In genomic region chr19:44247281-44248080, GRCm38 (mm10) we compare ENCODE assay signal across 8 mouse cellular contexts. TPM values are rescaled to one million over a fixed set of nuclear protein-coding genes. Genes with fewer than 3 reads are reported as not detected.
A peak's percentile ranks its signal among the peaks of the same experiment; 100 is the strongest.
DNase-seq lines count a peak whose midpoint lies in the region; ATAC-seq and TF ChIP-seq lines count a peak whose summit lies in the region.

No protein-coding gene starts in this region.

- intact Hi-C loops in gastrocnemius, adult 2 months (cut with DNase I) = no loop called here
- intact Hi-C loops in gastrocnemius, postnatal 14 days (cut with DNase I; ENCODE audit: low total_unique reads) = loop anchor here (2.0 kb wide), 1 partner anchor 47 kb away; no protein-coding TSS in a partner anchor

- ATAC-seq in heart, embryonic 16.5 days (replicated peaks; ENCODE audit: extremely low read depth, insufficient read depth, low FRiP score) = no peak; the same call in 1 of the 2 replicates
- peak; percentile 40 for ATAC-seq in liver, embryonic 11.5 days (replicated peaks; ENCODE audit: low FRiP score)
- ATAC-seq in neural tube, embryonic 13.5 days (ENCODE audit: low read depth) = peak; percentile 58

- peak overlapping the region; percentile 83 for H3K27ac ChIP-seq in gastrocnemius, adult 2 months
- peak overlapping the region; percentile 38 for H3K27ac ChIP-seq in ES-Bruce4 (ENCODE audit: insufficient read depth, low read length)
- peak overlapping the region; percentile 93 for H3K27ac ChIP-seq in heart, embryonic 16.5 days (ENCODE audit: low read length)
- peak overlapping the region; percentile 63 for H3K27ac ChIP-seq in liver, embryonic 11.5 days (ENCODE audit: low read depth, low read length)
- peak overlapping the region; percentile 95 for H3K27ac ChIP-seq in neural tube, embryonic 13.5 days (replicated peaks)

- H3K9ac ChIP-seq in ES-Bruce4 (ENCODE audit: low read depth, poor library complexity, severe bottlenecking) = peak overlapping the region; percentile 47
- H3K9ac ChIP-seq in heart, embryonic 16.5 days (ENCODE audit: low read length) = peak overlapping the region; percentile 75
- H3K9ac ChIP-seq in liver, embryonic 11.5 days (ENCODE audit: low read depth, low read length) = peak overlapping the region; percentile 52
- peak overlapping the region; percentile 82 for H3K9ac ChIP-seq in neural tube, embryonic 13.5 days

- H3K9me3 ChIP-seq in ES-Bruce4 (replicated peaks; ENCODE audit: control insufficient read depth, insufficient read depth, low read length, poor library complexity, severe bottlenecking) = no peaks in the 10 kb centered on the region
- H3K9me3 ChIP-seq in heart, embryonic 16.5 days (replicated peaks; ENCODE audit: control insufficient read depth, low read length) = no peaks in the 10 kb centered on the region
- no peaks in the 10 kb centered on the region for H3K9me3 ChIP-seq in liver, embryonic 11.5 days (ENCODE audit: control insufficient read depth, low read length)
- no peaks in the 10 kb centered on the region for H3K9me3 ChIP-seq in neural tube, embryonic 13.5 days

- peak; percentile 24 for DNase-seq in gastrocnemius, adult 2 months
- no peak for DNase-seq in gastrocnemius, postnatal 14 days
- peak; percentile 62 for DNase-seq in embryo, embryonic 11 days
- DNase-seq in liver, embryonic 11.5 days (ENCODE audit: low spot score) = peak; percentile 66
- no peak for DNase-seq in right cerebral cortex, adult 18-20 months

- H3K4me2 ChIP-seq in heart, embryonic 16.5 days (ENCODE audit: low read depth, low read length) = peak overlapping the region; percentile 89
- H3K4me2 ChIP-seq in liver, embryonic 11.5 days = peak overlapping the region; percentile 87
- H3K4me2 ChIP-seq in neural tube, embryonic 13.5 days = peak overlapping the region; percentile 82

- peak overlapping the region; percentile 64 for H3K4me3 ChIP-seq in gastrocnemius, adult 2 months
- peak overlapping the region; percentile 66 for H3K4me3 ChIP-seq in ES-Bruce4 (ENCODE audit: low read depth, low read length)
- H3K4me3 ChIP-seq in heart, embryonic 16.5 days (ENCODE audit: low read length) = peak overlapping the region; percentile 59
- peak overlapping the region; percentile 43 for H3K4me3 ChIP-seq in liver, embryonic 11.5 days (ENCODE audit: low read depth, low read length)
- peak overlapping the region; percentile 48 for H3K4me3 ChIP-seq in neural tube, embryonic 13.5 days

- 5% methylated on average over 25 of the region's 25 CpGs for WGBS in heart, embryonic 16.5 days
- 3% methylated on average over 25 of the region's 25 CpGs for WGBS in liver, embryonic 11.5 days
- WGBS in neural tube, embryonic 13.5 days = 1% methylated on average over 25 of the region's 25 CpGs

- peaks cover 2% of the 10 kb centered on the region for H3K4me1 ChIP-seq in ES-Bruce4 (ENCODE audit: control insufficient read depth, insufficient read depth, low read length)
- H3K4me1 ChIP-seq in heart, embryonic 16.5 days (ENCODE audit: control insufficient read depth, insufficient read depth, low read length) = peaks cover 22% of the 10 kb centered on the region
- H3K4me1 ChIP-seq in liver, embryonic 11.5 days (replicated peaks; ENCODE audit: control insufficient read depth, insufficient read depth, low read length) = peaks cover 24% of the 10 kb centered on the region
- peaks cover 27% of the 10 kb centered on the region for H3K4me1 ChIP-seq in neural tube, embryonic 13.5 days (replicated peaks)

- no peak for TF ChIP-seq POLR2A in ES-Bruce4 (IDR thresholded peaks at IDR 0.05; ENCODE audit: insufficient read depth, low read length)

- no peak for TF ChIP-seq EP300 in ES-Bruce4 (IDR thresholded peaks at IDR 0.05; ENCODE audit: insufficient read depth, low read depth, low read length)

- no peak for TF ChIP-seq CTCF in gastrocnemius, adult 2 months (IDR thresholded peaks at IDR 0.05)
- no peak for TF ChIP-seq CTCF in ES-Bruce4 (IDR thresholded peaks at IDR 0.05; ENCODE audit: low read depth, low read length)

- no peaks in the 10 kb centered on the region for H3K27me3 ChIP-seq in ES-Bruce4 (ENCODE audit: control insufficient read depth, insufficient read depth, low read length, poor library complexity, severe bottlenecking)
- H3K27me3 ChIP-seq in heart, embryonic 16.5 days (ENCODE audit: control insufficient read depth, insufficient read depth, low read length) = no peaks in the 10 kb centered on the region
- peaks cover 2% of the 10 kb centered on the region; the same call in 1 of the 2 replicates for H3K27me3 ChIP-seq in liver, embryonic 11.5 days (replicated peaks; ENCODE audit: control insufficient read depth, insufficient read depth, low read length)
- H3K27me3 ChIP-seq in neural tube, embryonic 13.5 days = no peaks in the 10 kb centered on the region

- H3K36me3 ChIP-seq in ES-Bruce4 (ENCODE audit: control insufficient read depth, insufficient read depth, low read length, poor library complexity, severe bottlenecking) = no peaks in the 10 kb centered on the region
- H3K36me3 ChIP-seq in heart, embryonic 16.5 days (ENCODE audit: control insufficient read depth, insufficient read depth) = no peaks in the 10 kb centered on the region
- H3K36me3 ChIP-seq in liver, embryonic 11.5 days (ENCODE audit: control insufficient read depth, insufficient read depth, low read length) = no peaks in the 10 kb centered on the region
- no peaks in the 10 kb centered on the region for H3K36me3 ChIP-seq in neural tube, embryonic 13.5 days

RNA-seq across cellular contexts. Expression of gene Scd3, which starts 44.4 kb away (rescaled TPM):
- total RNA-seq in gastrocnemius, adult 2 months (2021) = not detected
- not detected for total RNA-seq in gastrocnemius, postnatal 14 days (2021)
- 2.0 and 3.3 TPM in 2 replicates for polyA plus RNA-seq in ES-Bruce4 (2011; ENCODE audit: insufficient read depth, insufficient read length, low read depth, missing spikeins)
- polyA plus RNA-seq in heart, embryonic 16.5 days (2015; fragmentation: Nextera tagmentation; extraction: Ambion mirVana) = 0.16 and 0.40 TPM in 2 replicates
- not detected in 2 replicates for polyA plus RNA-seq in liver, embryonic 11.5 days (2014; fragmentation: Nextera tagmentation; extraction: Ambion mirVana)
- polyA plus RNA-seq in neural tube, embryonic 13.5 days (2015; fragmentation: Nextera tagmentation; extraction: Ambion mirVana) = 2.7 and 2.9 TPM in 2 replicates

RNA-seq across cellular contexts. Expression of gene Scd2, which starts 46.0 kb away (rescaled TPM):
- total RNA-seq in gastrocnemius, adult 2 months (2021) = 1 to 10 TPM; 7.4 to 9.1 TPM
- total RNA-seq in gastrocnemius, postnatal 14 days (2021) = 10 to 100 TPM; 22.8 to 54.0 TPM
- polyA plus RNA-seq in ES-Bruce4 (2011; ENCODE audit: insufficient read depth, insufficient read length, low read depth, missing spikeins) = 329 and 359 TPM in 2 replicates
- 134 and 148 TPM in 2 replicates for polyA plus RNA-seq in heart, embryonic 16.5 days (2015; fragmentation: Nextera tagmentation; extraction: Ambion mirVana)
- polyA plus RNA-seq in liver, embryonic 11.5 days (2014; fragmentation: Nextera tagmentation; extraction: Ambion mirVana) = 212 and 231 TPM in 2 replicates
- 255 and 272 TPM in 2 replicates for polyA plus RNA-seq in neural tube, embryonic 13.5 days (2015; fragmentation: Nextera tagmentation; extraction: Ambion mirVana)

RNA-seq across cellular contexts. Expression of gene Pkd2l1, which starts 55.2 kb away (rescaled TPM):
- not detected for total RNA-seq in gastrocnemius, adult 2 months (2021)
- not detected for total RNA-seq in gastrocnemius, postnatal 14 days (2021)
- polyA plus RNA-seq in ES-Bruce4 (2011; ENCODE audit: insufficient read depth, insufficient read length, low read depth, missing spikeins) = not detected in 2 replicates
- polyA plus RNA-seq in heart, embryonic 16.5 days (2015; fragmentation: Nextera tagmentation; extraction: Ambion mirVana) = 0.04 TPM in 1 of 2 replicates, not detected in the other
- polyA plus RNA-seq in liver, embryonic 11.5 days (2014; fragmentation: Nextera tagmentation; extraction: Ambion mirVana) = not detected in 2 replicates
- polyA plus RNA-seq in neural tube, embryonic 13.5 days (2015; fragmentation: Nextera tagmentation; extraction: Ambion mirVana) = 1.8 and 2.3 TPM in 2 replicates

Comparison
In these comparisons a context has a peak if more than half of its experiments do, and no peak if none do; other contexts are left out.
1. DNase-seq: peak in gastrocnemius, adult 2 months (single experiment), embryo, embryonic 11 days (single experiment) and liver, embryonic 11.5 days (single experiment); none in gastrocnemius, postnatal 14 days (single experiment) and right cerebral cortex, adult 18-20 months (single experiment).
2. H3K27ac ChIP-seq: peak in every context shown above with its lines; median percentile 95 in neural tube, embryonic 13.5 days; 93 in heart, embryonic 16.5 days; 83 in gastrocnemius, adult 2 months; 63 in liver, embryonic 11.5 days; 38 in ES-Bruce4.
3. Peak in every context shown above with its lines, with median percentiles within 50 percentile points of each other: H3K4me3 ChIP-seq, H3K9ac ChIP-seq and H3K4me2 ChIP-seq.